Mouse (Mus musculus) c-Kit-positive CD71-positive TER-119-positive erythroid progenitor cells, embryonic 14.5 days (primary cell): Measurements from ENCODE around the gene Chrm2.

Experiments
- DNase-seq: peaks from one replicate; pipeline ENCODE4 v3.0.0-alpha.2; 2013; ENCODE audit warnings: low spot score

The Chrm2 gene

DNA sequence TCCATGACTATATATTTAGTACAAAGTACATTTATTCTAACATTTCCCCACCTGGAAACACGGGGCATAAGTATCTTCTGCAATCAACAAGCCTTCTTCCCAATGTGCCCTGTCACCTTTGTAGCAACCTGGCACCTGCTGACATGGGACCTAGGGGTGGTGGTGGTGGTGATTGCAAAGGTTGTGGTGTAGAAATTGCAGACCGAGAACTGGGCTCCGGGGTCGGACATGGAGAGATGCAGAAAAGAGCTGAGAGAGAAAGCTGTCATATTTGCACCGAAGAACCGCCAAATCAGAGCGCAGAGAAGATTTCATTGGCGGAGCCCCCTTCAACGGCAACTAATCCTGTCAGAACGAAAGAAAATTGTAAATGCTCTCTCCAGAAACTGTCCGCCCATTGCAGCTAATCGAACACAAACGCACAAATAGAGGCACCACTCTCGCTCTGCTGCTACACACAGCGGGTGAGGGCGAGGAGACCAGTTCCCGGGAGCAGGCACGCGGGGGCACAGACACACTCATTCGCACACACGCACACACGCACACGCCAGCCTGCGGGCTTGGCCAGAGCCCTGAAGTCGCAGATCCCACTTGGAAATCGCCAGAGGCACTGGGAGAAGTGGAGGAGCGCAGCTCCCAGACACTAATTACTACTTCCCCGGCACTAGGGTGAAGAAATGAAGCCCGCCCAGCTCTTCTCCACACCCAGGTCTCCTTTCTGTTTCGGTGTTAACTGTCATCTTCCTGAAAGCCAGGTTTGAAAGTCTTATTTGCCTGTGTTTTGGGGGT lies at the start of gene Chrm2:
Gene Chrm2 (plus strand): TSS at position 473 of the 789 bp plus-strand sequence.
- DNase-seq: no peak

DNA sequence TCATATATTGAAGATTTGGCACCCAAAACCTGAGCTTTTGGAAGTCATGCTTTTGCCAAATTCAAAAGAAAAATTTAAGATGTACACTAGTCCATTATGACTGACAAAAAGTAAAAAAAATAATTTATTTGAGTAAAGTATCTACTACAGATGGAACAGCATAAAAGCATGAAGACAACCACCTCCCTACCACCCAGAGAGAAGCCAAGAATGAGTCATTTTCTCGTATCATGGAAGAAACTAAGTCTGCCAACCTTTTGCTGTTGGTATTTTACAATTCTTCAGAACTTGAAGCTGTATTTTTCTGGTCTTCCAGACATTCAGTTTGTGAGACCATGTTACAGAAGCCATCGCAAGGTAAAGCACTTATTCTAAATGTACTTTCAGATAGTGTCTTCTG lies 13.9 kb upstream of the Chrm2 start:
- no peak for DNase-seq

DNA sequence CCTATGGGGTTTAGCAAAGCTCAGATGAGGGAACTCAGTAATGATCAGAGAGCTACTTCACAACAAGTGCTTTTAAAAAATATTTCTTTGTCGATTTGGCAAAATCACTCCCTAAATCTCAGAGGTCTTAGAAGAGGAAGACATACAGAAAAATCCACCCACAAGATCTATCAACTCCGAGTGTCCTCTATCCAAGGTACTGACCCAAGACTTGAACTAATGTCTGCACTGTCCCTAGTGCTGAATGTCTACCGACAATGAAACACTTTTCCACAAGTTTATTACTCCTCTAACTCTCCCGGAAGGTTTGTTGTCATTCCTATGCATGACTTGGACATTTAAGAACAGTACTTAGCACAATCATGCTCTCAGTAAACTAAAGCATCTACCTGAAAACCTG lies 9.9 kb upstream of the Chrm2 start:
- DNase-seq: no peak

DNA sequence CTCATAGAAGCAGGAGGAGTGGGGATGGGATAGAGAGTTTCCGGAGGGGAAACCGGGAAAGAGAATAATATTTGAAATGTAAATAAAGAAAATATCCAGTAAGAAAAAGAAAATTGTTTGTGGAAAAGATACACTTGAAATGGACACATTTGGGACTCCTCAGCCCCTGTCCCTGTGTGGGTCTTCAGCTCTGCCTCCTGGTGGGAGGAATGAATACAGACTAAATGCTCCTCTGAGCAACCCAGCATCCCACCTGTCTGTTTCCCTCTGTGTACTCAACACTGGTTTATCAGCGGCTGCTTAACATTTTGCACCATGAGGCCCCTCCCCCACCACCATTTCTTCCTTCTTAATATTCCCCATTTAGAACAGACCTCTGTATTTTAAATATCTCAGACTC lies 3.8 kb upstream of the Chrm2 start:
- DNase-seq: no peak

DNA sequence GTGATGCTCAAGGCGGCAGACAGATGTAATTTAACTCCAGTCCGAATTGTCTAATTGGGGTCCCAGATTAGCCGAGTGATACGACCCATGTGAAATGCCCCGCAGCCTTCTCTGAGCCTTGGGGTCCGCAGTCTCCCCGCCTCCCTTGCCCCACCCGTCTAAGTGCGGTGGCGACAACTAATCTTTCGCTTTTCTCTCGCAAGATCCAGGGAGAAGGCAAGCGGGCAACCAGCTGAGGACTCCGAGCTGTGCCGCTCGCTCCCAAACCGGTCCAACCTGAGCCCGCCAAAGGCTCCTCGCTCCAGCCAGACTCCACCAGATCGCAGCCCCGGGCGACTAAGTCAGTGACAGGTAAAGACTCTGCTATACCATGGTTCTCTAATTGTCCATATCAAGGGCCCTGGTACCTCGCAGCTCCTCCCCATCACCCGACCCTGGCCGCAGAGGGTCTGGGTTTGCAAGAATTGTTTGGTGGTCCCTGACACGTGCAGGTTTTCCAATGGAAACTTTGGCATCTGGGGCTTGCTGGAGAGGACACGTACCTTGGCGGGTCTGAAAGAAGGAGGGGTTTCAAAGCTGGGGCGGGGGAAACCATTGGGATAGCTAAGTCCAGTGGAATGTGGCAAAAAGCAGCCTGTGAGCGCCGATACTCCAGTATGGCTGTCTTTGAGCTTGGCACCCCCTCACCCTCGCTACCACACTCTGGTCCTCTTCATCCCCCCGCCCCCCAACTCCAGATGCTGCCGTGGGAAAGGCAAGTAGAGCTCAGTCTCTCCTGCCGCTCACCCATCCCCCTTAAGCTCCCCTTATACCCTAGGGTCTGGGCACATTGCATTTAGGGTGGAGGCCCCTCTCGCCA lies 746 bp downstream of the Chrm2 start:
- no peak for DNase-seq

DNA sequence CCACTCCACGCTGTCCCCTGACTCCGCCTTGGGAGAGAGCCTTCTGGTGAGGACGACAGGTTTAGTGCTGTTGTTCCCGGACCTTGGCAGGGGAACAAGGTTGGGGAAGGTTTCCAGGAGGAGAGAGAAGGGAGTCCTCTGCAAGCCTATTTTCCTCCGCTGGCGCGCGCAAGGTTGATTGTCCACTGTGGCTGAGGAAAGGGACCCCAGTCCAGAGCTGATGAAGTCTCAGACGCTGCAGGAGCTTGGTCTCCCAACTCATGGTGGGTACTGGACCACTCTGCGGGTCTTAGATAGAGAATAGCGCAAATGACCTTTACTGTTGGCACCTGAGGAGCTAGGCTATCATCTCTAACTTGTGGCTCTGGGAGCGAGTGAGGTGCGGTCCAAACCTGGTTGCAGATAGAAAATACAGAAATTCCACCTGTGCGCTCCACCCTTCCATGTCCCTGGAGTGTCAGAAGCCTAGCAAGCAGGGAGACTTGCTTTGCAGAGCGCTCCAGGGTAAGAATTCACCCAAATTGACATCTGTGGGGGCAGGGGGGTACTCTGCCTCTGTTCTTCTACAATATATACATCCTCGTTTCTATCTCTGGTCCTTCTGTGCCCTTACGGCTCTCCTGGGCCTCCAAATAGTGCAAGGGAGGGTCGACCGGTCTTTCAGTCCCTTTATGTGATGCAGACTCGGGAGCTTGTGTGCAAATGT lies 1.5 kb downstream of the Chrm2 start:
- DNase-seq: no peak

DNA sequence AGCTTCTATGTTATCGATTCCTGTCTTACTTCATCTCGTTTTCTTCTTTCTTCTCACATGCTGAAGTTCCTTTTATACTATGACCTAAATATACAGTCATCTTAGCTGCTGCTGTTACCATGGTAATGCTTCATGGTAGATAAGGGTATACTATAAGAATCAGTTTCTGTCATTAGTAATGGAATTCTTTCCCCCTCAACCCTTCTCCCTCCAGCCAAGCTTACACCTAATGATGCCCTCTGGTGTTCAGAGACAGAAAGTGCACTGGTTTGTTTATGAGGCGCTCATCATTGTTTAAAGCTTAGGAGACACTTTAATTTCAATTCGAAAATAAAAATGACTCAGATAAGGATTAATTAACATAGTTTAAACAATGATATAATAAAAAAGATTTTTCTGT lies 5.8 kb downstream of the Chrm2 start:
- DNase-seq: no peak

DNA sequence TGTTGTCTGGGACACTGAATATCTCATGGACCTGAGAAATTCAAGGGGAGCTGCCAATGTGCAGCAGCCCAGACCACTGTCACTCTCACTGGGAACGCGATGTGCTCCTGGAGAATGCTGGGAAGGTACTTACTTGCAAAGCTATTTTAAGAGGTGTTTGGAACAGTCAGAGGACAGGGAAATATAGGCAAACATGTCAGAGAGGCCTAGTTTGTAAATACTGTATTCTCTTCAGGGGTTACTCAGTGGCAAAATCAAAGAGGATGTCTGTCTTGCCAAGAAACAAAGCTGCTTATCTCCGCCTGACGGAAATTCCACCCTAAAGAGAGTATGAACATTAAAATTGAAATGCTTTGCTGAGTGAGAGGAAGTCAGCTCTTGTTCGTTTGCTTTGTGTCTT lies 17.3 kb downstream of the Chrm2 start:
- no peak for DNase-seq

DNA sequence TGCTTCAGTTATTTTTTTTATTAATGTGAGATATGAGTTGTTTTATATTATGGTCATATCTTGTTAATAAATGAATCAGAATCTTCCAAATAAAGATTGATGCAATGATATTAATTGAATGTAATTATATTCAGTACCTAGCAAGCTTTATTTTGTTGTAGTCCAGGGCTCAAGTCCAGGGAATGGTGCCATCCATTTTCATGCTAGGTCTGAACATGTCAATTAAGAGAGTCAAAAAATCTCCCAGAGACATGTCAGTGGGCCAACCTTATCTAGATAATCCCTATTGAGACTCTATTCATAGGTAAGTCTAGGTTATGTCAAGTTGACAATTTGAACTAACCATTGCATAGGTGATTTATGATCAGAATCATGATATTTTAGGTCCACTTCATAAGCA lies 21.1 kb downstream of the Chrm2 start:
- DNase-seq: no peak

DNA sequence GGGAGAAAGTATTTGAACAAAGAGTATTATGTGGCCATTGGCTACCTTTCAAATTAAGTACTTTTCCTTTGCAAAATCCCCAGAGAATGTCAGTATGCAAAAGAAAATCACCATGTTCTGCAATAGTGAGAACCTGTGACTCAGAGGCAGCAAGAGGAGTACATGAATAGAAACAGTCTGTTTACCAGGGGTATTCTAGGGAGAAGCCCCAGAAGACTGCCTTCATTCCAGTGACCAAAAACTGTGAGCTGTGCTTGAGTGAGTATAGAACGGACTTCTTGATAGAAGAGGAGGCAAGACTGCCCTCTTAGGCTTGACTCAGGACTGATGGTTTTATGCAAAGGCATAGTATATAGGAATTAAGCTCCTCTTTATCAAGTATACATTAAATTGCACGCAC lies 22.2 kb downstream of the Chrm2 start:
- DNase-seq: no peak

DNA sequence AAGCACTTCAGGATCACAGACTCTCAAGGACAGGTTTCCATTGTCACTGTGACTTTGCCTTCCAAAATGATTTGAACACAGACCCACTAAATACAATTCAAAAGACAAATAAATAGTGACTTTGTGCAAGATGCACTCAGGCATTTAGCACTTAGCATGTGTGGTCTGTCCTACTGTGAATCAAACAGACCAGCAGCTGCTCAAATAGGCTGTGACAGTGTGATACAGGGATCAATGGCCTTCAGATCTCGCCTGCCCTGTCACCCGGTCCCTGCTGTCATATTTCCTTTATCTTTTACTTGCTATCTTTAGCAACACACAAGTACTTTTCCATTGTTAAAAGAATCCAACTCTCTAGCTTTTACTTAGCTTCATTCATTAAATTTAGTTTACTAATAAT lies 31.8 kb downstream of the Chrm2 start:
- DNase-seq: no peak

DNA sequence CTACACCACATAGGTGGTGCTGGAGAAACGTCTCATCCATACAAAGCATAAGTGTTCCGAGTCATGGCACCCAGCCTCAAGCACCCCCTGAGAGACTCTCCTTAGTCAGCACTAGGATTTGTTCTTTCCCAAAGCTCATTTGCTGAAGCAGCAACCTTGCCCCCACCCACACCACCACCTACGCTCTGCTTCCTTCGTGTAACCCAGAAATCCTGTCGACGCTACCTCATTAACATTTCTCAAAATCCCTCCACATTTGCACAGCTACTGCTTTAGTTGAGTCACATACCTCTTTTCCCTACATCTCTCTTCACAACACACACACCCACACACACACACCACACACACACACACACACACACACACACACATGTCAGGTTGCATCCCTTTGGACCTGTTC lies 50.1 kb downstream of the Chrm2 start:
- no peak for DNase-seq

DNA sequence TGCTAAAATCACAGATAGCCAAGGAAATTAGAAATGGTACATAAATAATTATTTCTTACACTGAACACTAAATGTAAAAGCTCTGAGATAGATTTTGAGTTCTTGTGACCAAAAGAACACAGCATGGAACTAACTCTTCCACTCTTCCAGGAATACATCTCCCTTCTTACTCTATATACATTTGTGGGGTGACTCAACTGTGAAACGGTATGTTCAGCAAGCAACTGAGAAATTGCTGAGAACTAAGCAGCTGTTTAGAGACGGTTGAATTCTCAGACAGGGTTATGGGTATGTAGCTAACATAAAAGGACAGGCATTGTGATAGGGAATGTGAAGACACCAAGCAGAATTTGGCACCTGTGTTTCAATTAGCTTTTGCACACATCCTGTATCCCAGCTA lies 51.3 kb downstream of the Chrm2 start:
- no peak for DNase-seq

DNA sequence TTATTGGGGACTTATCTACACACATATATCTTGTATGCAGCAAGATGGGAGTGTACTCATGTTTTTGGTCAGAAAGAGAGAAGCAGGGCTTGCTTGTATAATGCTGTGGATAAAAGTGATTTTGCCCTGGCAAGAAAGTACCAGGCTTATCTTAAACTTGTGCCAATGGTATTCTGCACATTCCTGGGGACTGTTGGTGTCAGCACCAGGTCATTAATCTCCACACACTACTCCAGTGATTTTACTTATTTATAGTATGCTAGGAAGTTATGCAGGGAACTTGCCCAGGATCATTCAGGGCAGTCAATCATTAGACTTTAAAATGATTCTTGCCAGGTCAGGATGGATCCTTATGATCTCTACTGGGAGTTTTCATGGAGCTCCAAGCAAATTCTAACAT lies 63.6 kb downstream of the Chrm2 start:
- DNase-seq: no peak

DNA sequence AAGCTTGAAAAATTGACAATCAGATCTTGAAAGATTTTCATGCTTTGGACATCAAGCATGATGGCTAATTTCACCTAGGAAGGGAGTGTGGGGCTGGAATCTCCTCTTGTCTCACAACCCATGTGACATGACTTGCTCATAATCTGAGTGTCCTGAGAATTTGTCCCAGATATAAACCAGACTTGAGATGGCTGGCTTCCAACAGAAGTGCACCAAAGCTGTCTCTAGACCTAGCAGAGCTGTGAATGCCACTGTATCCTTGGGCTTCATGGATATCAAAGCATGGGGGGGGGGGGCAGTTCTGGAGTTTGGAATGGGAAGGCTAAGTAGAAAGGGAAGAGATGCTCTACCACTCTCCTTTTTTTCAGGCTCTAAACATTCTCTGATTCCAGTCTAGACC lies 67.2 kb downstream of the Chrm2 start:
- no peak for DNase-seq

DNA sequence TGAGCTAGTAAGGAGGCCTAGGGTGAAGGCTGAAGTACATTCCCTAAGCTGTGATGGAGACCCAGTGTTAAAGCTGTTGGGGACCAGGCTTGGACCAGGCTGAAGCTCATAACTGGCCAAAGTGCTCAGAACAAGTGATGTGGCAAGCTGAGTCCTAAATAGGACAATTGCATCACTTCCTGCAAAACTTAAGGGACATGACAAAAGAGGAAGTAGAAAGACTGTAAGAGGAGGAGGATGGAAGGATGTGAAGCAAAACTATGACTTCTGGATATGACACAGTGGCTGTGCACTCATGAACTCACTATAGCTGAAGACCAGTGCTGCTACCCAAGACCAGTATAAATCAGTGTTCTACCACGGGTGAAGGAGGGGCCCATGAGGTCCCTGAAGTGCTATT lies 69.1 kb downstream of the Chrm2 start:
- DNase-seq: no peak

DNA sequence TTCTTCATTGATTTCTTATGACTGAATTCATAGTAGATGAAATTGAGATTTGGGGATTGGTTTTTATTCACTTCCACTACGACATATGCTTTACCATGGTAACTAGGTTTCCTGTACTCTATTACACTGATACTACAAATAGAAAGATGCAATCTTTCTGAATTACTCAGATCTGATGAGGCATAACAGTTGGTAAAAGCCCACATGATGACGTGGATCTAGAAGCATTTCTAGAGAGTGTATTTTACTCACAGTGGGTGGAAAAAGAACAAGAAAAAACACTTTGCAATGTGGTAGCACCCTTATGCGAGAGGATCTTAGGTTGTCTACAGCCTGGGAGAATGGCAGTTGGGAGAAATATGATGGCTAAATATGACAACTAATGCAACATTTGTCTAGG lies 76.1 kb downstream of the Chrm2 start:
- no peak for DNase-seq

DNA sequence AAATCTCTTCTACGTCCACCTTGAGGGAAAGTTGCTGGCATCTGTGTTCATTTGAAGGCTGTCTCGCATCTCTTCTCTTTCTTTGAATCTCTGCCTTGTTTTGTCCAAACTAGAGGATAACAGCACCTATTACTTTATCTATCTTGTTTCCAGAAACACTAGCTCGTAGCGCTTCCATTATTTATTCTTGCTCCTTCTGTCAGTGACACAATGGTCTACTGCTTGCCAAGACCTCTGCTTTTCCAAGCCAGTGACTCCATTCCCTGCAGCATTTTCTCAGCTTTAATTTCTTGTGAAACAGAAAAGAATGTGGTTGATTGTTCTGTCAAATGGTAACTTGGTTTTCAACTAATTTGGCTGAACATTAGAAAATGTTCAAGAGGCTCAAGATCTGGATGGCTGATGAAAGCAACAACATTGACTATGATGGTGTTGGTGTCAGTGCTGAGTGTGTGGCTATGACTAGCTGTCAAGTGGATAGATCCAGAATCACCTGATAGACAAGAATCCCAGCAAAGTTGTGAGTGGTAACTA lies 96.3 kb downstream of the Chrm2 start:
- no peak for DNase-seq

DNA sequence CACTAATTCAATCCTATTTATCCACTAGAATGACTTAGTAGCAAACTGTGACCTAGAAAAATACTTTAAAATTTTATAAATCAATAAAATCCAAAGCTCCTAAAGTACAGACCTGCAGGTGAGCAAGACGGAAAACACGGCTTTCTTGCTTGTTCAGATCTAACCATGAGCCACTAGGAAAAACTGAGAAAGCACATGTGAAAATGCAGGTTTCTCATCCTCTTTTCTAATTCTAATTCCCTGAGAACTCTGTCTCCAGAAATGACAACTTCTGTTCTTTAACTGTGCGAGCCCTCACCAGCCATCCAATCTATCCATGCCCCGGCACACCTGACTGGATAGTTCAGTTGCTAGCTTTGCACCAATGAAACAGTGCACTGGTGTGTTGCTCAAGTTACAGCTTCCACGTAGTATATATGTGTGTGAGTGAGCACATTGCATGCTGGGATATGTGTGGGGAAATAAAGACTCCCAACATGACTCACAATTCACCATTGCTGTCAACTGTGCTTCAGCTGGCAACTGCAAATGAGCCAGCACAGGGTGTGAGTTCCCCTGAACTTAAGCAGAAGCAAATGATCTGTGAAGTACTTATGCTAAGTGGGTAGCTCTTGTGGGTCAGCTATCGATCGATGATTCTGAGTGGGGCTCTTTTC lies 119.3 kb downstream of the Chrm2 start:
- no peak for DNase-seq

DNA sequence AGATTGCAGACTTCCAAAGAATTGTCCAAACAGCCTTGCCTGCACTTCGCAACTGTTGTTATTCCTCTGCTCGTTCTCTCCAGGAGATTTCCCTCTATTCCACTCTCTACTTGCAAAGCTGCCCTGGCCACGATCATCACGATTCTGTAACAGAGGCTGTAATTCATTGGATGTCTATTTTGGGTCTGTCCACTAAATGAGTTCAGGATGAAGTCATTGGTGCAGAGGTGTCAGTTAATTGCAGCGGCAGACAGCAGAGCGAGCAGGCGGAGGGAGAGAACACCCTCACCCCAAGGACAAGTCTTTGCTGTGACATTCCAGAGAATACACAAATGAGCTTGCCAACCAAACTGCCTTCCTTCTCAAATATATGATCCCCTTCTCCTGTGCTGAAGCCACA lies 120.1 kb downstream of the Chrm2 start:
- no peak for DNase-seq

DNA sequence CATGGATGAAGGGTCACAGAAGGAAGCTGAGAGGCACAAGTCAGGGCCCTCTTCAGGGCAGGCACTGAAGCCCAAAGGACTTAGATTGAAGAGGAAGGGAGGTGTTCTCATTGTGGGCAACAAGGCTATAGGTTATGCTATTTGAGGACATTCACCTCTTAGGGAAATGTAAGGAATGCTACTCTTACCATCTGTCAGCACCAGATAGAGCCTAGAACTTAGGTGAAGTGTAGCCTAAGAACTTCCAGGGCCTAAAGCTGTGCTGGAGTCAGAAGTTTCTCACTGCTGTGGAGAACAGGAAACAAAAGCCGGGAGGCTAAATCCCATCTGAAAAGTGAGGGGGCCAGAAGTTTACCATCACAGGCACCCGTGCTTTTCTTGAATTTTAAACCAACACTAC lies 120.6 kb downstream of the Chrm2 start:
- DNase-seq: no peak

DNA sequence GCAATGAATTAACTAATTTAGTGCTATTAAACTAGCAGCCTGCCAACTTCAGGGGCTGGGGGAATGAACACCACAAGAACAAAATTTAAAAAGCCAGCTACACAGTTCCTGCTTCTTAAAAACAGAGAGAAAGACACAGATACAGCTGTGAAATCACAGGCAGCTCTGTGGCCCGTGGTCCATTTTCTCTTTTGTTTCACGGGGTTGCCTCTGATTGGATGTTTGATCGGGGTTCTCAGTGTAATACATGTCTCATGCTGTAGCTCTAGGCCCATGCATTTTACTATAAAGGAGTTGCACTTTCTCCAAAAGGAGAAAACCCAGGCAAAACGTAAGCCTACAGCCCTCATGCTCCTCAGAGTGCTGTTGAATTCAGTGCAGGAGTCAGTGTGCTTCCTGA lies 128.6 kb downstream of the Chrm2 start:
- no peak for DNase-seq
